Mouse (Mus musculus) macrophage (primary cell): Measurements from ENCODE around the gene Teddm1a. TPM values are rescaled to one million over a fixed set of nuclear protein-coding genes. Genes with fewer than 3 reads are reported as not detected.
"Not testable (repeated sequence)": the region's sequence is repeated elsewhere in the genome, so short reads cannot be mapped to it uniquely, and the experiment has no call there.

Experiments
- H3K27ac ChIP-seq: fragments of 350-480 bp; formaldehyde crosslinking; 2 replicates; pipeline ENCODE4 v1.9.0; 2021
- H3K36me3 ChIP-seq: fragments of 350-480 bp; formaldehyde crosslinking; 2 replicates; pipeline ENCODE4 v1.9.0; 2021; ENCODE audit errors: inconsistent target
- H3K4me3 ChIP-seq: fragments of 350-480 bp; formaldehyde crosslinking; 2 replicates; pipeline ENCODE4 v1.9.0; 2021; ENCODE audit errors: inconsistent target
- H3K79me2 ChIP-seq: fragments of 350-480 bp; formaldehyde crosslinking; 2 replicates; pipeline ENCODE4 v1.9.0; 2021; ENCODE audit errors: inconsistent target
- WGBS: methylation state at CpG from one replicate; pipeline ENCODE4 v1.1.7; 2026; ENCODE audit warnings: inconsistent platforms; ENCODE audit not compliant: missing documents; 5-methylcytosine and 5-hydroxymethylcytosine counted together
- polyA plus RNA-seq: library from polyadenylated mRNA; stranded (reverse); fragments of 250-400 nt; gene quantifications from 3 replicates; pipeline ENCODE4 v1.2.4, GENCODE M21; 2018; ENCODE audit warnings: inconsistent platforms
- total RNA-seq, 78 experiments: library from RNA; depleted of rRNA; stranded (reverse); fragments of 250-400 nt; gene quantifications; 1 replicate in 9 of 78; 2 replicates in 24 of 78; 3 replicates in 43 of 78; 4 replicates in 2 of 78; pipeline ENCODE4 v1.2.4; 2018; ENCODE audit warnings: inconsistent platforms in 56 of 78

Teddm1a gene
- total RNA-seq (2018; cell fraction: chromatin; rRNA removed), result not detected
- total RNA-seq (2018; cell fraction: cytosol; rRNA removed), result not detected
- not detected for total RNA-seq (2018; cell fraction: nucleus; rRNA removed)
- not detected in 3 replicates for polyA plus RNA-seq

DNA sequence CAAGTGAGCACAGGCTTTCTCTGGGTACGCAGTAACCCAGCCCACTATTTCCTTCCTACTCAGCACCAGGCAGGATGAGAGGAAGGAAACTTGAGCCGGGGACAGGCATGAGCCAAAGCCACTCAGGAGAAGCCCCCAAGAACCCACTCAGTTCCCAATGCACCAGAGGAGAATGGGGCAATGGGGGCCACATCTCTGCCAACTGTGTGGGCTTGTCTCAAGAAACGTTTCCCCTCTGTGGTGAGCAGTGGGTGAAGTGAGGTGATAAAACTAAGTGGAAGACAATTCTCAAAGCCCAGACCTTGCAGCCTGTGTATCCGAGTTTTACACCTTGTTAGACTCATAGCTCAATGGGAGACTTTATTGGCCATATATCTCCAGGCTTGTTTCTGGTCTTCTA, at the start of gene Teddm1a:
Gene Teddm1a (plus strand): TSS at position 301 of the 400 bp plus-strand sequence.
- no peaks in the 10 kb centered on the region for H3K36me3 ChIP-seq
- 2% methylated on average over 4 of the region's 4 CpGs for WGBS
- no peak within 1 kb of the TSS for H3K27ac ChIP-seq
- H3K4me3 ChIP-seq, result no peak within 1 kb of the TSS
- no peaks in the 10 kb centered on the region for H3K79me2 ChIP-seq

DNA sequence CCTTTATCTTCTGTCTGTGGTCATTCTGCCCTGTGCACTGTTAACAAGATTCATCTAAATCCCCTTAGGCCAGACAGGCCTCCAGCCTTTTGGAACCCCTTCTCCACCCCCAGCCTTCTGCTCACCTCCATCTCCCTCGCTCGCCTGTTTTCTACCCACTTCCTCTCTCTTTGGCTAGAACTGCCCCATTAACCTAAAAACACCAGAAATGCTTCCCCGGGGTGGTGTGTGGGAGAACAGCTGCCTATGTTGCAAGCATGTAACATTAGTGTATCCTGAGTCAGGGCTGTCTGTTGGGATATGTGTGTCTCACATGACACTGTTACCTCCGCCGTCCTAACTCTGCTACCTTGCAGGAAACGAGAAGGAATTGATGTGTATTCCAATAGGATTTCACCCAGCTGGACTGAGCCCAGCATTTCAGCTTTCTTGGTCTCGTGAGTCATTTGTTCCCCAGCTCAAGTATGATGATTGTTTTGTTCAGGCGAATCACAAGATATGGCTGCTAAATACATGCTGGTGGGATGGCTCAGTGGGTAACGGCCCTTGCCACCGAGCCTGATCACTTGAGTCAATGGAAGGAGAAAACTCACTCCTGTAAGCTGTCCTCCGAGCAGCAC, 49.3 kb upstream of the Teddm1a start:
- H3K79me2 ChIP-seq, result no peaks in the 10 kb centered on the region
- WGBS, result 58% methylated on average over 11 of the region's 11 CpGs
- H3K27ac ChIP-seq, result no peak overlapping the region
- no peaks in the 10 kb centered on the region for H3K36me3 ChIP-seq
- H3K4me3 ChIP-seq, result no peak overlapping the region

DNA sequence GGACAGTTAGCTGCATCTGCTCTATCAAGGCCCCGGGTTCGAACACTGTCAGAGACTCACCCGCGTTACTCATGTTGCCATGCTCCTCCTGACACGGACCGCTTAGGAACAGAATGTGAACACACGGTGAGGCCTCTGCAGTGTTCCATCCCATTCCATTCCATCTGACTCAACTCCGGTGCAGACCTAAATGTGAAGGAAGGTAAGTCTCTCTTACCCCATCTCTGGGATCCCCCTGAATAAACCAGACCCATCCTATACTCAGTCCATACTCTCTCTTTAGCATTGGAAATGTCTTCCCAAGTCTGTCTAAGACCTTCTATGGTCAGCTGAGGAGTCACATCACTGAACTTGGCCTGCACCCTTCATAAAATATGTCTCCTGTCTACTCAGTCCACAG, 47.5 kb upstream of the Teddm1a start, which contains the start of gene Rgsl1:
Gene Rgsl1 (minus strand): TSS at position 101 of the 400 bp plus-strand sequence.
- Histone ChIP-seq H3K36me3 (no peaks in the 10 kb centered on the region), H3K4me3 (no peak within 1 kb of the TSS), H3K27ac (no peak within 1 kb of the TSS), H3K79me2 (no peaks in the 10 kb centered on the region)
- 97% methylated on average over 8 of the region's 8 CpGs for WGBS

DNA sequence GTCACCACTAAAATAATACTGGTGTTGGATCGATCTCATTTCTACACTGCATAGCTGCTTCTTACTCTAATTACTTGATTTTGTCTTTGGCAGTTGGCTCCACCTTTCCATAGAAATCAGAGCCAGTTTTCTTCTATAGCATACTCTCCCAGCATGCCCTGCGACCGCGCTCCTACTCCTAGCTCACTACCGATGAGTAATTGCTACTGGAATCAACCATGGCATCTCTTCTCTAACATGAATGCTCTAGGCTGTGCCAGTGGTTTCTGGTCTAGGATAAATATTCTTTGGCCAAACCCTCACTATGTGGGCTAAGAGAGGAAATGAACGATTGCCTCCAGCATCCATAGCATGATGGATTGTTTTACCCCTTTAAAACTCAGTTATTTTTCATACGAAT, 45.1 kb upstream of the Teddm1a start:
- Histone ChIP-seq H3K27ac (no peak overlapping the region), H3K4me3 (no peak overlapping the region), H3K79me2 (no peaks in the 10 kb centered on the region), H3K36me3 (no peaks in the 10 kb centered on the region)
- 82% methylated on average over 7 of the region's 7 CpGs for WGBS

DNA sequence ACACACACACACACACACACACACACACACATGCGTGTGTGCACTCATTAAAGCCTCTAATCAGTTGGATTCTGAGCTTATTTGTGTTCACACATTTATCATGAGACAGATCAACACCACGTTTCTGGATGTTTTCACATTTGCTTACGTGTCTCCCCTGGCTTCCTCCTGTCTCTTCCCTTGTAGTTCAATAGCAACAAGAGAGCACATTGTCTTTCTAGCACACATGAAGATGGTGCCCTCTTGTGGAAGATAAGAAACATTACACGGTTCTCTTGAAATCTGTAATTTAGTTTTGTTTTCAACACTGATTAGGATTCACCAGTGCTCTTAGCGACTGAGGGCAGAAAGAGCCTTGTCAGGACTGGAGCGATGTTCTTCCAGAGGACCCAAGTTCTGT, 44.7 kb upstream of the Teddm1a start:
- WGBS, result 24% methylated on average over 6 of the region's 6 CpGs

DNA sequence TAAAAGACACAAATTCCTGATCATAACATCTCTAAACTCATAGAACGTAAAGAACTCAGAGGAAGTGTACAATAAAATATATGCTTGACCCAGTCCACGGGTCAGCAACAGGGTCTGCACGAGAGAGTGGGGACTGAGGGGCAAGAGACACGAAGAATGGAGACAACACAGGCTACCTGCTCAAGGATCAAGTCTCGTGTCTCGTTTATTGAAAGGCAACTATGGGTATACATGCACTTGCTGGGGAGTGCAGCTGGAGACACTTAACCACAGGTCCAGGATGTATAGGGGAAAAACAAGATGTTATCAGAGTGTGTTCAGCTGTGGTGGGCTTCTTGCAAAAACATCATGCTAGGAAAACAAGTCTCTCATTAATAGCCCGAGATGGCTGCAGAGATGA, 38.8 kb upstream of the Teddm1a start:
- H3K79me2 ChIP-seq, H3K36me3 ChIP-seq, H3K4me3 ChIP-seq, H3K27ac ChIP-seq: not testable (repeated sequence)
- 38% methylated on average over 7 of the region's 7 CpGs for WGBS

More for the DNA sequence above, 44.7 kb upstream of the Teddm1a start:
- no peaks in the 10 kb centered on the region for H3K36me3 ChIP-seq
- no peak overlapping the region for H3K4me3 ChIP-seq
- no peaks in the 10 kb centered on the region for H3K79me2 ChIP-seq
- H3K27ac ChIP-seq, result no peak overlapping the region

GRCm38 (mm10) chr1:153855946-153856345, 35.6 kb upstream of the Teddm1a start:
- Histone ChIP-seq H3K27ac (no peak overlapping the region), H3K36me3 (no peaks in the 10 kb centered on the region), H3K4me3 (no peak overlapping the region), H3K79me2 (no peaks in the 10 kb centered on the region)
- 88% methylated on average over 8 of the region's 8 CpGs for WGBS

- Histone ChIP-seq H3K4me3 (no peak within 1 kb of the TSS), H3K36me3 (no peaks in the 10 kb centered on the region), H3K27ac (no peak within 1 kb of the TSS), H3K79me2 (no peaks in the 10 kb centered on the region)
- 92% methylated on average over 6 of the region's 6 CpGs for WGBS
Measured at GRCm38 (mm10) chr1:153874045-153874444, 17.5 kb upstream of the Teddm1a start, which contains the start of gene Teddm1b. TSS of gene Teddm1b (plus strand) at chr1:153874345.

DNA sequence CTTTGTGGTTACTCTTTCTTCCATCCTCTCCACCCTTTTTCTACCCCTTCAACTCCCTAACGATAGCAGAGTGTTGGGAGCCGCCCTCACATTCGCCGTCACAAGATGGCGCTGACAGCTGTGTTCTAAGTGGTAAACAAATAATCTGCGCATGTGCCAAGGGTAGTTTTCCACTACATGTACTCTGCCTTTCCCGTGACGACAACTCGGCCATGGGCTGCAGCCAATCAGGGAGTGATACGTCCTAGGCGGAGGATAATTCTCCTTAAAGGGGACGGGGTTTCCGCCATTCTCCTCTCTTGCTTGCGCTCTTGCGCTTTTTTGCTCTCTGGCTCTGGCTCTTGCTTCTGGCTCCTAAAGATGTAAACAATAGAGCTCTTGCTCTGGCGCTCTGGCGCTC, 11.2 kb upstream of the Teddm1a start:
- 95% methylated on average over 13 of the region's 17 CpGs for WGBS
- H3K79me2 ChIP-seq, H3K36me3 ChIP-seq, H3K27ac ChIP-seq, H3K4me3 ChIP-seq: not testable (repeated sequence)

GRCm38 (mm10) chr1:153886024-153886633, 5.4 kb upstream of the Teddm1a start:
- Histone ChIP-seq H3K36me3 (no peaks in the 10 kb centered on the region), H3K79me2 (no peaks in the 10 kb centered on the region), H3K4me3 (no peak overlapping the region), H3K27ac (no peak overlapping the region)
- 92% methylated on average over 16 of the region's 17 CpGs for WGBS

DNA sequence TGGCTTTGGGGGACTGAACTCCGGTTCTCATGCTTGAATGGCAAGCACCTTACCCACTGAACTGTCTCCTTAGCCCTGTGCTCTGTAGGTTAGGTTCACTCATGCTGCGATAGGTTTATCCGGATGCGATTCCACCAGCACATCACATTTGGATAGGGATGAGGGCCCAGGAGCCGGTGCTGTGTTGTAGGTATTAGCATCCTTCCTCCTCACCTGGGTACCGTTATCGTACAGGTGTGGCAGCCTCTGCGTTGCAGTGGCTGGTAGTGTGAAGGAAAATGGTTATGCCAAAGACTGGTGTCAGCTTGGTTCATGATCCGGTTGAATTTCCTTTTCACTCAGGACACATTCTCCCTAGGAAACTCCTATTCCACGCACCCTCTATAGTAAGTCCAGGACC, 1.4 kb upstream of the Teddm1a start:
- no peaks in the 10 kb centered on the region for H3K79me2 ChIP-seq
- no peak overlapping the region for H3K27ac ChIP-seq
- 98% methylated on average over 10 of the region's 10 CpGs for WGBS
- H3K4me3 ChIP-seq, result no peak overlapping the region
- no peaks in the 10 kb centered on the region for H3K36me3 ChIP-seq

DNA sequence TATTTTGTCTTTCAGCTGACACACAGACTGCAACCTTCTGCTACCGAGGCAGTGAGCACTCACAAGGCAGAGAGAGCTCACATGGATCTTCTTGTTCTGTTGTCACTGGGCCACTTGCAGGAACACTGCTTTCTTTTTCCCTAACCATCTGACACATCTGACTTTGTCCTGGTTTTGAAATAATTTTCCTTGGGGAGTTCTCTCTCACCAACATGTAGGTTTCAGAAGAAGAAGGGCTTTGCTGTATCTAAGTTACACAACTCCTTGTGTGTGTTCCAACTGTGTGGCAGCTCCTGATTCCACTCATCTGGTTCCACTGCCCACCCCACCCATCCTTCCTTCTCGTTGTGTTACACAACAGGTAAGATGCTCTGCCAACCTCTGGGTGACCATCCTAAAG, 2.2 kb downstream of the Teddm1a start:
- no peaks in the 10 kb centered on the region for H3K36me3 ChIP-seq
- 61% methylated on average over 2 of the region's 2 CpGs for WGBS
- no peaks in the 10 kb centered on the region for H3K79me2 ChIP-seq
- H3K27ac ChIP-seq, result no peak overlapping the region
- H3K4me3 ChIP-seq, result no peak overlapping the region

- no peaks in the 10 kb centered on the region for H3K79me2 ChIP-seq
- WGBS, result 25% methylated on average over 8 of the region's 8 CpGs
- H3K4me3 ChIP-seq, result no peak overlapping the region
- H3K36me3 ChIP-seq, result no peaks in the 10 kb centered on the region
- no peak overlapping the region for H3K27ac ChIP-seq
Measured at GRCm38 (mm10) chr1:153894201-153894893, 2.8 kb downstream of the Teddm1a start.

- 39% methylated on average over 5 of the region's 5 CpGs for WGBS
- H3K27ac ChIP-seq, result no peak overlapping the region
- H3K79me2 ChIP-seq, result no peaks in the 10 kb centered on the region
- no peaks in the 10 kb centered on the region for H3K36me3 ChIP-seq
- no peak overlapping the region for H3K4me3 ChIP-seq
Measured at GRCm38 (mm10) chr1:153894979-153895378, 3.4 kb downstream of the Teddm1a start.

- H3K36me3 ChIP-seq, result no peaks in the 10 kb centered on the region
- no peak overlapping the region for H3K27ac ChIP-seq
- H3K4me3 ChIP-seq, result no peak overlapping the region
- WGBS, result 94% methylated on average over 8 of the region's 8 CpGs
- H3K79me2 ChIP-seq, result peaks cover 17% of the 10 kb centered on the region
Measured at GRCm38 (mm10) chr1:153897196-153897595, 5.7 kb downstream of the Teddm1a start.
